10 mouse cellular contexts compared by ENCODE assay signal in genomic region chr5:75076326-75077050, GRCm38 (mm10). TPM values are rescaled to one million over a fixed set of nuclear protein-coding genes. Genes with fewer than 3 reads are reported as not detected.
DNase-seq lines count a peak whose midpoint lies in the region; ATAC-seq lines count a peak whose summit lies in the region.
"Had no signal": no experiment of that assay in that cellular context is flagged by ENCODE, and none has a peak within 500 bp of the region (broad histone marks: within the 10 kb centered on the region; RNA-seq: fewer than 3 reads in every experiment).

No protein-coding gene starts in this region.

- H3K27ac ChIP-seq in hindbrain, embryonic 11.5 days (ENCODE audit: low read depth, low read length), result no peak overlapping the region
- H3K27ac ChIP-seq in midbrain, embryonic 15.5 days, result no peak overlapping the region

- H3K4me3 ChIP-seq in hindbrain, embryonic 11.5 days (ENCODE audit: low read depth, low read length), result peak overlapping the region; percentile 40
- peak overlapping the region; percentile 27 for H3K4me3 ChIP-seq in midbrain, embryonic 15.5 days

- H3K9me3 ChIP-seq in hindbrain, embryonic 11.5 days (ENCODE audit: control insufficient read depth, low read length), result no peaks in the 10 kb centered on the region
- no peaks in the 10 kb centered on the region for H3K9me3 ChIP-seq in midbrain, embryonic 15.5 days

- no peak for ATAC-seq in hindbrain, embryonic 11.5 days (ENCODE audit: low FRiP score)
- no peak for ATAC-seq in midbrain, embryonic 15.5 days (replicated peaks)
- no peak for ATAC-seq in erythroid progenitor cell, adult 5-6 weeks (replicated peaks; ENCODE audit: low FRiP score, poor library complexity, severe bottlenecking)

- H3K27me3 ChIP-seq in hindbrain, embryonic 11.5 days (ENCODE audit: control insufficient read depth, insufficient read depth, low read length), result peaks cover 95% of the 10 kb centered on the region
- H3K27me3 ChIP-seq in midbrain, embryonic 15.5 days (replicated peaks), result peaks cover 98% of the 10 kb centered on the region

- peak; percentile 52 for DNase-seq in embryo, embryonic 10 days (ENCODE audit: low spot score)
- DNase-seq in embryo, embryonic 10.5 days (ENCODE audit: low spot score), result no peak
- DNase-seq in ZHBTc4 (ENCODE audit: low read depth, low spot score), result peak; percentile 48
- peak; percentile 67 for DNase-seq in hindbrain, embryonic 11.5 days (ENCODE audit: low spot score)
- DNase-seq in frontal cortex, adult 2 months (ENCODE audit: extremely low spot score in 1 of 2, low spot score in 1 of 2), result no peak
- DNase-seq in adipocyte (ENCODE audit: low spot score), result no peak
- DNase-seq: liver had no signal

- peak overlapping the region; percentile 49 for H3K4me2 ChIP-seq in hindbrain, embryonic 11.5 days (replicated peaks; ENCODE audit: low read depth, low read length)
- H3K4me2 ChIP-seq in midbrain, embryonic 15.5 days, result peak overlapping the region; percentile 46

- WGBS in hindbrain, embryonic 11.5 days, result under 1% methylated on average over 17 of the region's 17 CpGs
- WGBS in midbrain, embryonic 15.5 days, result under 1% methylated on average over 17 of the region's 17 CpGs

- no peaks in the 10 kb centered on the region for H3K36me3 ChIP-seq in hindbrain, embryonic 11.5 days (ENCODE audit: control insufficient read depth, insufficient read depth, low read length)
- no peaks in the 10 kb centered on the region for H3K36me3 ChIP-seq in midbrain, embryonic 15.5 days (replicated peaks)

- peak overlapping the region; percentile 40 for H3K9ac ChIP-seq in hindbrain, embryonic 11.5 days (ENCODE audit: low read depth, low read length)
- H3K9ac ChIP-seq in midbrain, embryonic 15.5 days, result no peak overlapping the region

- peaks cover 4% of the 10 kb centered on the region for H3K4me1 ChIP-seq in hindbrain, embryonic 11.5 days (replicated peaks; ENCODE audit: control insufficient read depth, insufficient read depth, low read length)
- H3K4me1 ChIP-seq in midbrain, embryonic 15.5 days, result peaks cover 13% of the 10 kb centered on the region

RNA-seq across cellular contexts. Expression of gene Gsx2, which starts 1.1 kb away (rescaled TPM):
- polyA plus RNA-seq in hindbrain, embryonic 11.5 days (2014; fragmentation: Nextera tagmentation; extraction: Ambion mirVana), result 5.5 and 6.0 TPM in 2 replicates
- polyA plus RNA-seq in midbrain, embryonic 15.5 days (2015; fragmentation: Nextera tagmentation; extraction: Ambion mirVana), result 0.32 and 0.54 TPM in 2 replicates
- not detected in 2 replicates for total RNA-seq in erythroid progenitor cell, adult 5-6 weeks (2015; ENCODE audit: low replicate concordance)
- not detected in 2 replicates for total RNA-seq in erythroid progenitor cell, adult 5-6 weeks (2017; ENCODE audit: low replicate concordance)
- 0.23 and 0.48 TPM in 2 replicates for polyA plus RNA-seq in frontal cortex, adult 2 months (2012; rRNA removed)
- polyA plus RNA-seq: inflammation-experienced regulatory T-cells, adult 6 months had no signal

RNA-seq across cellular contexts. Expression of gene Chic2, which starts 31.9 kb away (rescaled TPM):
- polyA plus RNA-seq in hindbrain, embryonic 11.5 days (2014; fragmentation: Nextera tagmentation; extraction: Ambion mirVana), result 50.9 and 52.3 TPM in 2 replicates
- 27.5 and 30.3 TPM in 2 replicates for polyA plus RNA-seq in midbrain, embryonic 15.5 days (2015; fragmentation: Nextera tagmentation; extraction: Ambion mirVana)
- total RNA-seq in erythroid progenitor cell, adult 5-6 weeks (2015; ENCODE audit: low replicate concordance), result 13.8 and 17.3 TPM in 2 replicates
- 15.3 and 19.2 TPM in 2 replicates for total RNA-seq in erythroid progenitor cell, adult 5-6 weeks (2017; ENCODE audit: low replicate concordance)
- polyA plus RNA-seq in frontal cortex, adult 2 months (2012; rRNA removed), result 17.6 and 18.6 TPM in 2 replicates

Comparison
In these comparisons a context has a peak if more than half of its experiments do, and no peak if none do; other contexts are left out.
1. DNase-seq: peak in embryo, embryonic 10 days (single experiment), ZHBTc4 (single experiment) and hindbrain, embryonic 11.5 days (single experiment); none in embryo, embryonic 10.5 days (single experiment), frontal cortex, adult 2 months (0 of 2) and adipocyte (single experiment).